ENCODE assay signal across 8 mouse cellular contexts in the genomic region with DNA sequence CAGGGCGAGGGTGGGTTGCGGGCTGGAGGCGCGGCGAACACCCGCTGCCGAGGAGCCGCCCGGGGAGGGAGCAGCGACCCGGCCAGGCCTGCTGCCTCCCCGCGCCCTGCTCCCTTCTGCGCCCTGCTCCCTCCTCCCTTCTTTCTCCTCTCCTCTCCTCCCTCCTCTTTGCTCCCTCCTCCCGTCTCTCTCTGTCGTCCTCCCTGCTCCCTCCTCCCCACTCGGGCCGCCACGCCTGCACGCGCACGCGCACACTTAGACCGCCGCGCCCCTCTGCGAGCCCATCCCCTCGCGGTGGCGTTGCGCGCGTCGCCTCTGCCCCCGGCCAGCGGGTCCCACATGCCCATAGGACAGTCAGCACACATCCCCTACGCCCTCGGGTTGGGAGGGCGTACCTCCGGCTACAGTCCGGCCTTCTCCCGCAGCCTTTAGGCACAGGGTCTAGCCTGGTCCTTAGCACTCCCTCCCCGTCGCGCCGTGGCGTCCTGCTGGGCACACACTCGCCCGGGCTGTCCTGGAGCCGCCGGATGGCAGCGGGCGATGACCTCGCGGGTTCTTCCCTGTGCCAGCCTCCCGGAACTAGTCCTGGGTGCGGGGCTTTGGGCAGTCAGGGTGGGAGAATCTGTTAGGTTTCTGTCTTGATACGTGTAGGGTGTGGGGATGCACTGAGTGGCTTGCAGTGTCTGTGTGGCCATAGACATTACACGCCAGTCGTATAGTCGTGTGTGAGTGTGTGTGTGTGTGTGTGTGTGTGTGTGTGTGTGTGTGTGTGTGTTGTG. TPM values are rescaled to one million over a fixed set of nuclear protein-coding genes. Genes with fewer than 3 reads are reported as not detected.
DNase-seq lines count a peak whose midpoint lies in the region; ATAC-seq lines count a peak whose summit lies in the region.

2510009E07Rik (minus strand) TSS at position 203 of the 779 bp plus-strand sequence.

- intact Hi-C loops in left cerebral cortex, postnatal 36 days (cut with DNase I), result loop anchor here (5.0 kb wide), 1 partner anchor 42 kb away; no protein-coding TSS in a partner anchor

- peak; percentile 73 for ATAC-seq in granulocyte monocyte progenitor cell, adult 5-6 weeks (replicated peaks; ENCODE audit: poor library complexity, severe bottlenecking)

- peak; percentile 92 for DNase-seq in adrenal gland, postnatal 10 days
- DNase-seq in embryo, embryonic 9.5 days (ENCODE audit: extremely low spot score), result peak; percentile 89
- DNase-seq in kidney, adult 11 months, result peak; percentile 82
- DNase-seq in left cerebral cortex, postnatal 36 days (ENCODE audit: low spot score in 2 of 2), result peak; percentile 90 to 92
- DNase-seq in mesoderm, embryonic 11.5 days (ENCODE audit: low read depth, low spot score), result peak; percentile 92
- peak; percentile 93 for DNase-seq in right cerebral cortex, postnatal 4 days
- peak; percentile 86 to 90 for DNase-seq in urinary bladder, postnatal 4 days (ENCODE audit: low spot score in 2 of 2)

RNA-seq across cellular contexts. Expression of gene 2510009E07Rik, which starts in this region (rescaled TPM):
- total RNA-seq in adrenal gland, postnatal 10 days (2021), result 10 to 100 TPM; 16.6 to 22.2 TPM
- total RNA-seq in granulocyte monocyte progenitor cell, adult 5-6 weeks (2014; fragmentation: Nextera tagmentation), result 0.51 and 1.5 TPM in 2 replicates
- total RNA-seq in granulocyte monocyte progenitor cell, adult 5-6 weeks (2017), result 0.13 and 0.52 TPM in 2 replicates
- total RNA-seq in left cerebral cortex, postnatal 36 days (2021), result 10 to 100 TPM; 46.9 to 47.0 TPM

Comparison
In these comparisons a context has a peak if more than half of its experiments do, and no peak if none do; other contexts are left out.
1. Peak in every context shown above with its lines: DNase-seq and ATAC-seq.
2. RNA of gene 2510009E07Rik (total RNA-seq): 46.9 to 47.0 TPM in left cerebral cortex, postnatal 36 days and 16.6 to 22.2 TPM in adrenal gland, postnatal 10 days; 0.13 to 1.5 TPM in granulocyte monocyte progenitor cell, adult 5-6 weeks; every median in the first group is over 4 times any median in the second.